Mouse (Mus musculus): ENCODE results near the gene Ptx4.
A peak's percentile ranks its signal among the peaks of the same experiment; 100 is the strongest.

Ptx4 gene

GRCm38 (mm10) chr17:25120406-25120805 lies at the start of gene Ptx4:
Gene Ptx4 (plus strand): TSS chr17:25120760.
- no peak for DNase-seq (ENCODE audit: low read depth)

- no peak for DNase-seq (ENCODE audit: low read depth)
Measured at GRCm38 (mm10) chr17:25076906-25077305, 43.7 kb upstream of the Ptx4 start.

GRCm38 (mm10) chr17:25077771-25078372 lies 42.7 kb upstream of the Ptx4 start:
- DNase-seq (ENCODE audit: low read depth): peak; percentile 49

- DNase-seq (ENCODE audit: low read depth): no peak
Measured at GRCm38 (mm10) chr17:25080210-25080609, 40.4 kb upstream of the Ptx4 start.

- DNase-seq (ENCODE audit: low read depth): no peak
Measured at GRCm38 (mm10) chr17:25080960-25081381, 39.6 kb upstream of the Ptx4 start.

- DNase-seq (ENCODE audit: low read depth): peak; percentile 67
Measured at GRCm38 (mm10) chr17:25082081-25082847, 38.3 kb upstream of the Ptx4 start.

GRCm38 (mm10) chr17:25082887-25083286 lies 37.7 kb upstream of the Ptx4 start:
- no peak for DNase-seq (ENCODE audit: low read depth)

GRCm38 (mm10) chr17:25083444-25083931 lies 37.1 kb upstream of the Ptx4 start, which contains the start of gene Tmem204:
Gene Tmem204 (minus strand): TSS chr17:25083591.
- peak; percentile 97 for DNase-seq (ENCODE audit: low read depth)

GRCm38 (mm10) chr17:25084835-25085385 lies 35.6 kb upstream of the Ptx4 start:
- peak; percentile 49 for DNase-seq (ENCODE audit: low read depth)

- DNase-seq (ENCODE audit: low read depth): no peak
Measured at GRCm38 (mm10) chr17:25086724-25087123, 33.8 kb upstream of the Ptx4 start.

GRCm38 (mm10) chr17:25089158-25089557 lies 31.4 kb upstream of the Ptx4 start:
- DNase-seq (ENCODE audit: low read depth): no peak

- DNase-seq (ENCODE audit: low read depth): no peak
Measured at GRCm38 (mm10) chr17:25090450-25090849, 30.1 kb upstream of the Ptx4 start.

- no peak for DNase-seq (ENCODE audit: low read depth)
Measured at GRCm38 (mm10) chr17:25096221-25096620, 24.3 kb upstream of the Ptx4 start.

- no peak for DNase-seq (ENCODE audit: low read depth)
Measured at GRCm38 (mm10) chr17:25100052-25100451, 20.5 kb upstream of the Ptx4 start.

- DNase-seq (ENCODE audit: low read depth): no peak
Measured at GRCm38 (mm10) chr17:25101338-25101737, 19.2 kb upstream of the Ptx4 start.

GRCm38 (mm10) chr17:25107786-25108185 lies 12.8 kb upstream of the Ptx4 start:
- DNase-seq (ENCODE audit: low read depth): no peak

GRCm38 (mm10) chr17:25109578-25109977 lies 11.0 kb upstream of the Ptx4 start:
- DNase-seq (ENCODE audit: low read depth): peak; percentile 81

- DNase-seq (ENCODE audit: low read depth): no peak
Measured at GRCm38 (mm10) chr17:25110590-25110989, 10.0 kb upstream of the Ptx4 start.

- no peak for DNase-seq (ENCODE audit: low read depth)
Measured at GRCm38 (mm10) chr17:25111220-25111619, 9.3 kb upstream of the Ptx4 start.

GRCm38 (mm10) chr17:25111739-25112422 lies 8.7 kb upstream of the Ptx4 start:
- no peak for DNase-seq (ENCODE audit: low read depth)

- no peak for DNase-seq (ENCODE audit: low read depth)
Measured at GRCm38 (mm10) chr17:25112423-25112810, 8.1 kb upstream of the Ptx4 start.

- peak; percentile 35 for DNase-seq (ENCODE audit: low read depth)
Measured at GRCm38 (mm10) chr17:25114908-25115645, 5.5 kb upstream of the Ptx4 start.

All from NIH3T3 (cell line).